Mouse (Mus musculus) inflammation-experienced regulatory T-cells, adult 6 months (primary cell): ENCODE data around the gene Whamm. TPM values are rescaled to one million over a fixed set of nuclear protein-coding genes. Genes with fewer than 3 reads are reported as not detected.

Experiments used
- ATAC-seq: one replicate; pipeline ENCODE4 v1.8.0; 2017
- polyA plus RNA-seq, 3 experiments: library from polyadenylated mRNA; unstranded; fragments of 100-300 nt; shearing (Covaris generic); gene quantifications; one replicate each; pipeline ENCODE4 v1.2.1; 2017

The Whamm gene
- polyA plus RNA-seq, 3 experiments from 2014 or later: 3.4 to 8.1 (median 5.2) TPM

DNA sequence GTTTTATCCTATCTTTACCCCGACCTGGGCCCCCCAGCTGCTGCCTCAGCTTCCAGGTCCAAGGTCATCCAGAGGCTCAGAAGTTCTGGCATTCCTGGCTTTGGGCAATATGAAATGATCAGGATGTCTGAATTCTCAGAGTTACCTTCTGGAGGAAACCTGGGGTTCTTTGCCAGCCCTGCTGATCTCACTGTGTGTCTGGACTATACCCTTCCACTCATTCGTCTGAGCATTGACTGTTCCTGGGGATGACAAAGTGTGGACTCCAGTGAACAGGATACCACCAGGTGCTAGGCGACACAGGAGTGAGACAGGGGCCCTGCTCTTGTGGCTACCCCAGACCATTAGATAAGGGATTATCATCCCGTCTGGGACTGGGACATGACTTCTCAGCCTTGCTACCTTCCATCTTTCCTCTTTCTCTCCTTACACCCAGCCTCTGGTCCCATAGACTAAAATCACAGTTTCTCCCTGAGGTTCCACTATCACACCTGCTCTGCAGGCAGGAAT is 7.5 kb upstream of the Whamm start:
- ATAC-seq: no peak

DNA sequence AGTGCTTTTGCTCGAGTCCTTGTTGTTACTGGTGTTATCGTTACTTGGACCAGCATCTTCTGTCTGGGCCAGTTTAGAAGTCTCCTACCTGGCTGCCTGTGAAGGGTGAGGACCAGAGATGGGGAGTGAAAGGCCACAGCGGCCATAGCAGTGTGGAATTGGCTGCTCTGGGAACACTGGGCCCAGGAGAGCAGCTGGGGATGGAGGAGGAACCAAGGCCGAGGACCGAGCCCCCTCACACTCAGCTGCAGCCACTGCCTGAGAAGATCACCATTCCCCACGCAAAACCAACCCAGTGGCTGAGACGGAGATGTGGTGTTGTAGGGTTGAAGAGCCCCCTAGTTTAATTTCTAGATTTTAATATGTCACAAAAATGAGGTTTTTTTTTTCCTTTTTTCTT is 6.3 kb upstream of the Whamm start:
- ATAC-seq: no peak

DNA sequence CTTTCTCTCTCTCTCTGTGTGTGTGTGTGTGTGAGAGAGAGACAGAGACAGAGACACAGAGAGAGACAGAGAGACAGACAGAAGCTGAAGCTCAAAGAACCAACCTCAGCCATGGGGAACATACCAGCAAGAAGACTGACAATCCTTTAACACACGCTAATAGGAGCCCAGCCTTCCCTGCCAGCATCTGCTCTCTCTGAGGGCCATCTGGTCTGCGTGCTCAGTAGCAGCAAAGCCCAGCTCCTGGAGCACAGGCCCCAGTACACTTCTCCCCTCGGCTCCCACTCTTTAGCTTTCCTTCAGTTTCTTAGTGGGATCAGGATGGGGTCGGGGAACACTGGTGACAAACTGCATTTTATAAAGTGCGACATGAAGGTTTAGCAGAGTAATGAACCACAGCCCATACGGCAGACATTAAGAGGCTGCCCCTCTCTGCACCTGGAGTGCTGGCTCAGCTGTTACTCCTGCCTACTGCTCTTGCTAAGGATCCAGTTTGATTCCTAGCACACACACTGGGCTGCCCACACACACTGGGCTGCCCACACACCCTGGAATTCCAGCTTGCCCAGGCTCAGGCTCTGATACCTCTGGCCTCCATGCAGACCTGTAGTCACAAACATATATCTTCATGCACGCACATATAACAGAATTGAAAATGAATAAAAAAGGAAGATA is 5.5 kb upstream of the Whamm start:
- ATAC-seq: no peak

- no peak for ATAC-seq
Measured at GRCm38 (mm10) chr7:81566332-81566731, 4.7 kb upstream of the Whamm start.

DNA sequence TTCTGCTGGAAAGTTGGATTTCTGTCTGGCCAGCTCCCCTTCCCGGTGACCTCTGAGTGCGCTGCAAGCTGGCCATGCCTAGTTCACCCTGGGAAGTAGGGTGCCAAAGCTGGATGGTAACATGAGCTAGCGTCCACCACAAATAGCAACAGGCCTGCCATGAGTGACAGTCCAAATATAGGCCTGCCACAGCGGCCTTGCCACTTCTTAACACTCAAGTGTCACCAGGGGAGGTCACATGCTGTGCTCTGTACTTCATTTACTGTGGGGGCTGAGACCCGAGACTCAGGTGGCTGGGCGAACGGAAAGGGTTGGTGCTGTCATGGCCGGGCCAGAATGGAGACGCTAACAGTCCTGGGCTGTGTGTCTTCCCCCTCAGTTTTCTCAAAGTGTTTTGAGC is 4.2 kb upstream of the Whamm start, which contains the start of gene Fsd2:
Gene Fsd2, minus strand, starts transcription at position 53 of the 400 bp plus-strand sequence.
- ATAC-seq: no peak

GRCm38 (mm10) chr7:81567396-81567795 is 3.7 kb upstream of the Whamm start:
- no peak for ATAC-seq

- no peak for ATAC-seq
Measured at GRCm38 (mm10) chr7:81569851-81570250, 1.2 kb upstream of the Whamm start.

DNA sequence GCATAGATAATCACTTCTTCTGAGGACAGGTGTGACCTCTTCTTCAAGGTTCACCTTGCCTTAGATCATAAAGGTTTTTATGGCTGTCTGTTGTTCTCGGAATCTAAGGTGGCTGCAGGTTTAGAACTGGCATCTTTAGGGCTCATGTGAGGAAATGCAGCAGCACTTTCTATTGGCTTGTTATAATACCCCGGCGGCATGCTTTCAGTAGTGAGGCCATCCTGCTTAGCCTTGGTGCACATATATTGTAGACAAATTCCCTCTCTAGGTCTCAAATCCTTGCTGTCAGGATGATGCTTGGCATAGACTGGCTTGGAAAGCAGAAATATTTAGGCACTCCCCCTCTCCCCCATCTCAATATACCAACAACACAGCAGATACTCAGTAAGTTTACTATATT is 795 bp upstream of the Whamm start:
- no peak for ATAC-seq

GRCm38 (mm10) chr7:81570752-81571107 is 336 bp upstream of the Whamm start:
- ATAC-seq: peak; percentile 29

GRCm38 (mm10) chr7:81571941-81572441 is 925 bp downstream of the Whamm start:
- ATAC-seq: no peak

- no peak for ATAC-seq
Measured at GRCm38 (mm10) chr7:81572610-81573268, 1.7 kb downstream of the Whamm start.

DNA sequence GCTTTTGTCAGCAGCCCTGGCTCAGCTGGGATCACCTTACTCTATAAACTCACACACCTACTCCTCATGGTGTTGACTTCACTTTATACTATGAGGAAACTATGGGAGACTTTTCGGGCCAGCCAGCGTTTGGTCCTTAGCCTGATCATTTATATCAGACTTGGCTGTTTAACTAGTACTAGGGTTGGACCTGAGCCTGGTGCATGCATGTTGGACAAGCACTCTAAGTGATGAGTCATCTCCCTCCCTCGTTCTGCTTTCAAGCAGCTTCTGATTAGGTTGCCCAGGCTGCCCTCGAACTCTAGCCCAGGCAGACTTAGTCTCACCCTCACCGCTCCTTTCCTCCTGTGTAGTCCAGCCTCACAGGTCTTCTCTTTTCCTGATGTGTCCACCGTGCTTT is 2.3 kb downstream of the Whamm start:
- ATAC-seq: no peak

DNA sequence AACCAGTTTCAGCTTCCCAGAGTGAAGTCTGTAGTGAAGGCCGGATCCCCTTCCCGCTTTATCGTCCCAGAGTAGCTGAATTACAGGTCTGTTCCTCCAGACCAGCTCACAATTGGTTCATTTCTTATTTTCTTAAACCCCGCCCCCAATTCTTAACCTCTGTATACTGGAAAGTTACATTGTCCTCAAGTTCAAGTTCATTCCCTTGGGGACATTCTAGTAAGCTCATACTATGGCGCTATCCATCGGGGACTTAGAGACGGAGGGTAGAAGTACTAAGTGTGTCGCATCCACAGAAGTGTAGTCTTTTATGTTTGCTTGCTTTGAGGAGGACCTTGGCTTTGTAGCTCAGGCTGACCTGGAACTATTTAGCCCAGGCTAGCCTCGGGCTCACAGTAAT is 2.8 kb downstream of the Whamm start:
- ATAC-seq: no peak

DNA sequence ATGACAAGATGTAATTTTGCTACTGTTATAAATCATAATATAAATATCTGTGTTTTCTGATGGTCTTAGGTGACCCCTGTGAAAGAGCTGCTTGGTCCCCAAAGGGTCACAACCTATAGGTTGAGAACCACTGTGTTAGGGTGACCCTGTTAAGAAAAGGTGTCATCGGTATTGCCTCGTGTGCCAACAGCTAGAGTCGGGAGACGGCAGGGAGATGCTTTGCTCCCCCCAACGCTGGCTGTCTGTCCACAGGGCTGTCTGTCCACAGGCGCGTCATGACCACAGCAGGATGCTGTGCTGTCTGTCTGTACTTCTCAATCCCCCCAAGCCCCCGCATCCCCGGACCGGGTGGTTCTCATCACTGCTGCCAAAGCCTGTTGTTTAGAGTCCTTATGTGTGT is 4.5 kb downstream of the Whamm start:
- no peak for ATAC-seq

GRCm38 (mm10) chr7:81577872-81578271 is 6.8 kb downstream of the Whamm start:
- ATAC-seq: no peak

DNA sequence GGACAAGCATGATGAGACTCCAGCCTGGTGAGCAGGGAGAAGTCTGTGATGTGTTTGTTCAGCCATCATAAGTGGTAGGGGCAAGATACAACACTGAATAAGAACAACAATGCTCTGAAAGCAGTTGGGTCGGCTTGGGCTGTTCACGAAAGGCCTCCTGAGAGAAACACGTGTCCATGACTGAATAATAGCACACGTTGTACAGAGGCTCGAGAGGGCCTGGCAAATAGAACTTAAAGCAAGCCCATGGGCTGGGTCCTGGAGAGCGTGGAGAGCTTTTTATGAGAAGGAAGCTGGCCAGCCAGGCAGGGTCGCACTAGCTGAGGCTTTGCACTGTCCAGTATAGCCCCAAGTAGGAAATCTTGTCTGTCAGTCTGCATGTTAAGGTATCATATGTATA is 7.3 kb downstream of the Whamm start:
- ATAC-seq: no peak

GRCm38 (mm10) chr7:81579312-81579711 is 8.2 kb downstream of the Whamm start:
- ATAC-seq: no peak

DNA sequence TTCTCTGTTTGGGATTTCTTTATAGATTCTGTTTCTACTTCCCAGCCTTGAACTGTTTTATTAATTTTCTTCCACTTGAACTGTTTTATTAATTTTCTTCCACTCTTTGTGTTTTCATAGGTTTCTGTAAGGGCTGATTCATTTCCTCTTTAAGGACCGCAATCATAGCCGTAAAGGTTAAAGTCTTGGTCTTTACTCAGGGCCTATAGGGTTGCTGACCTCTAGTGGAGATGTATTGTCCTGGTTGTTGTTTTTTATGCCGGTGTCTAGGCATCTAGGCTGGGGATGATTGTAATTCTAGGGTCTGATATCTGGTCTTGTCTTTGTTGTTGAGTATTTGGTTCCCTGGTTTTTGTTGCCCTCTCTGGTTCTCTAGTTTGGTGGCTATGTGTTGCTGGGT is 12.4 kb downstream of the Whamm start:
- ATAC-seq: no peak

GRCm38 (mm10) chr7:81585326-81585725 is 14.3 kb downstream of the Whamm start:
- no peak for ATAC-seq

DNA sequence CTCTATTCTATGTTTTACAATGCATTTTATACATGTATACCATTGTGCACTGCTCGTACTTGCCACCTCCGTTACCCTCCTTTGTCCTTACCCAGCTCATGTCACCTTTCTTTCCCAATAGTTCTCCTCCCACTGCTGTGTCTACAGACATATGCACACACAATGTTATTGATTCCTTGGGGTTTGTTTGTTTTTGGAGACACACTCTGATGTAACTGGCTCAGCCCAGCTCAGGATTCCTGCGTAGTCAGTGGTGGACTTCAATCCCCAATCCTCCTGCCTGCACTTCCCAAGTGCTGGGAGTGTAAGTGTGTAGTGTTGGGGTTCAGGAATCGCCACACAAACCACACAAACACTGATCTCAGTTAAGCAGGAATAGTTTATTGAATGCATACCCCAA is 16.2 kb downstream of the Whamm start:
- no peak for ATAC-seq

GRCm38 (mm10) chr7:81592686-81593085 is 21.6 kb downstream of the Whamm start:
- ATAC-seq: no peak

DNA sequence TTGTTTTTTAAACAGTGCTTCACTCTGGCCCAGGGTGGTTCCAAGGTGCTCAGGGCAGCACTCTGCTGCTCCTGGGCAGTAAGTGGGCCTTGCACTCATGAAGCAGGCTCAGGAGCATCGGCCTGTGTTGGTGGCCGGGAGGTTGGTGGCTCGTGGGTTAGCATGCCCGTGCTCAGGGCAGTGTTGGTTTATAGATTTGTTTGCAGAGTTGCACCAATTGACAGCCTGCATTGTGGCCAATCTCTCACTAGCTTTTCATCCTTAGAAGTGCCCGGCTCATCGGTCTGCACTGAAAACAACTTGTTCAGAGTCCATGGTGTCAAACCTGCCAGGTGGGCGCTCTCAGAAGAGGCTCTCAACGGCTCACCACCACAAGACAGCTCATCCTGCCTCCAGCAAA is 22.3 kb downstream of the Whamm start:
- ATAC-seq: no peak

- ATAC-seq: no peak
Measured at GRCm38 (mm10) chr7:81595056-81595455, 24.0 kb downstream of the Whamm start.

DNA sequence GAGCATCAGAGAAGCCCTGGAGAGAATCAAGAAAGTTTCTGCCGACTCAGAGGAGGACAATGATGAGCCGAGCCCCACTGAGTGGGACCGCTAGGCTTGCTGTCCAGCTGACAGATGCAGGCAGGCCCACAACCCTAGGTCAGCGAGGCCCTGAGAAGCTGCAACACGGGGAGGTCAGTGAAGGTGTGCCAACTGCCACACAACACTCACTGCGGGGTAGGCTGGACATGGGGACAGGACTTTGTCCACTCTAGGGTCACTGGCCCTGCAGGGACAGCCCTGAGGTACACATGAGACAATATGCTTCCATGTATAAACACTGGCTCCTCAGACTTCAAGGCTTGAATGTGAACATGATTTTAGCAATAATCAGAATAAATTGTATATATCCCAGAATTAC is 25.0 kb downstream of the Whamm start:
- ATAC-seq: no peak
